Mouse (Mus musculus) neutrophil, adult 83 days (primary cell): Measurements from ENCODE around the gene Jmjd8. TPM values are rescaled to one million over a fixed set of nuclear protein-coding genes. Genes with fewer than 3 reads are reported as not detected.

Experiments used
- total RNA-seq, 2 experiments: library from RNA; stranded (reverse); gene quantifications; one replicate each; pipeline ENCODE4 v1.2.4; 2023

Gene Jmjd8
- total RNA-seq, 2 experiments from 2014 or later: 12.4 to 16.8 TPM

Other genes starting within 250 kb of the Jmjd8 start
- gene Lmf1, start 249.8 kb upstream of the Jmjd8 start, total RNA-seq: 10 to 100 TPM; 13.6 to 14.3 TPM
- gene Gng13, start 111.7 kb upstream of the Jmjd8 start, total RNA-seq: not detected
- gene Chtf18, start 101.4 kb upstream of the Jmjd8 start, total RNA-seq: 10 to 100 TPM; 20.2 to 26.7 TPM
- gene Rpusd1, start 101.2 kb upstream of the Jmjd8 start, total RNA-seq: 1 to 10 TPM; 6.4 TPM
- not detected for gene Mslnl, start 92.8 kb upstream of the Jmjd8 start, total RNA-seq
- gene Msln, start 74.5 kb upstream of the Jmjd8 start, total RNA-seq: not detected
- 10 to 100 TPM; 20.6 to 26.5 TPM for gene Narfl, start 55.1 kb upstream of the Jmjd8 start, total RNA-seq
- 10 to 100 TPM; 10.6 to 16.5 TPM for gene Haghl, start 43.2 kb upstream of the Jmjd8 start, total RNA-seq
- not detected for gene Ccdc78, start 42.3 kb upstream of the Jmjd8 start, total RNA-seq
- 10 to 100 TPM; 33.6 to 34.8 TPM for gene Fam173a, start 36.0 kb upstream of the Jmjd8 start, total RNA-seq
- gene AC134908.4, start 33.2 kb upstream of the Jmjd8 start, total RNA-seq: under 1 TPM in 1 of 2 experiments, not detected in 1; 0.66 TPM
- 10 to 100 TPM; 16.1 to 17.2 TPM for gene Metrn, start 31.7 kb upstream of the Jmjd8 start, total RNA-seq
- gene Fbxl16, start 19.8 kb upstream of the Jmjd8 start, total RNA-seq: not detected
- gene Wdr24, start 5.2 kb upstream of the Jmjd8 start, total RNA-seq: 10 to 100 TPM; 13.2 to 15.2 TPM
- 10 to 100 TPM; 45.6 to 55.2 TPM for gene Stub1, start 4.5 kb downstream of the Jmjd8 start, total RNA-seq
- gene Rhbdl1, start 8.4 kb downstream of the Jmjd8 start, total RNA-seq: 1 to 10 TPM; 2.3 to 2.5 TPM
- gene Gm20683, start 12.9 kb downstream of the Jmjd8 start, total RNA-seq: 1 to 10 TPM; 2.7 to 4.2 TPM
- 10 to 100 TPM; 37.5 to 40.0 TPM for gene Rhot2, start 16.0 kb downstream of the Jmjd8 start, total RNA-seq
- gene Wdr90, start 32.6 kb downstream of the Jmjd8 start, total RNA-seq: 10 to 100 TPM; 28.2 to 31.0 TPM
- 1 to 10 TPM; 3.8 to 4.2 TPM for gene Mcrip2, start 39.9 kb downstream of the Jmjd8 start, total RNA-seq
- gene Mettl26, start 46.2 kb downstream of the Jmjd8 start, total RNA-seq: 10 to 100 TPM; 10.2 to 10.3 TPM
- 1 to 10 TPM; 2.5 to 3.8 TPM for gene Wfikkn1, start 52.0 kb downstream of the Jmjd8 start, total RNA-seq
- gene Rab40c, start 90.9 kb downstream of the Jmjd8 start, total RNA-seq: 10 to 100 TPM; 16.6 to 19.2 TPM
- gene Pigq, start 116.1 kb downstream of the Jmjd8 start, total RNA-seq: 100 to 1,000 TPM in 1 of 2 experiments, 10 to 100 TPM in 1; 70.2 to 101 TPM
- gene Nhlrc4, start 116.1 kb downstream of the Jmjd8 start, total RNA-seq: under 1 TPM; 0.20 to 0.93 TPM
- not detected for gene A930017K11Rik, start 123.7 kb downstream of the Jmjd8 start, total RNA-seq
- gene Capn15, start 156.9 kb downstream of the Jmjd8 start, total RNA-seq: 10 to 100 TPM; 17.0 to 22.0 TPM
- 1 to 10 TPM; 1.7 to 1.9 TPM for gene Rab11fip3, start 240.7 kb downstream of the Jmjd8 start, total RNA-seq